Mouse (Mus musculus): ENCODE data around the gene Ccdc15. TPM values are rescaled to one million over a fixed set of nuclear protein-coding genes. Genes with fewer than 3 reads are reported as not detected.

Ccdc15 gene
- total RNA-seq (2014; rRNA removed) (1.9 and 2.1 TPM in 2 replicates), polyA plus RNA-seq (2012; rRNA removed) (0.35 and 0.59 TPM in 2 replicates)

DNA sequence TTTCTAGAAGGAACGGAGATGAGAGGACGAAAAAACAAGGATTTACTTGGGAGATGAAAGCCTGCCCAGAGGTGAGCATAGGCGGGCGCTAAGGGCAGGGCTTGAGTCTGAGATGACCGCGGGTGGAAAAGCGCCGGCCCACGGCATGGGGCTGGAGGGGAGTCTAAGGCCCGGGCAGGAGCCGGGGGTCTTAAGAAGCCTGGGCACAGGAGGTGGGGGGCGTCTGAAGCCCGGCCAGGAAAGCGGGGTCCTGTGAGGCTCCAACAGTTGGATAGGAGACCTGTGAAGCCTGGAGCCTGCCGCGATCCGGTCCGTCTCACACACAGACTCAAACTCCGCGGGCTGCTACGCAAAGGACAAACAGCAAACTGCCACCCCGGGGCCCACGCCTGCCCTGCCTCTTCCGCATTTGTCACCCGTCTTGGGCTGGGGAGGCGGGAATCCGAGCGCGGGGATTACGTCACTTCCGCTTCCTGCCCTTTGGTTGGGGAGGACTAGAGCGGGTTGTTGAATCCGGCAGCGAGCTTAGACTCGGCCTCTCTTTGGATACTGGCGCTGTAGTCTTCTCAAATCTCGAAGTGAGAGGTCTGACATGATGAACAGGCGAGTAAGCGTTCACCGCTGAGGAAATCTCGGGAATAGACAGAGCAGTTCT, at the start of gene Ccdc15:
Ccdc15 (minus strand) TSS at position 445 of the 655 bp plus-strand sequence.
- Histone ChIP-seq H3K9ac (ENCODE audit: low read depth, low read length) (peak within 1 kb of the TSS; percentile 83), H3K27ac (replicated peaks; ENCODE audit: insufficient read depth, low read depth, low read length) (peak within 1 kb of the TSS; percentile 64), H3K4me1 (ENCODE audit: control insufficient read depth, insufficient read depth, low read length) (peaks cover 6% of the 10 kb centered on the region), H3K79me2 (ENCODE audit: control insufficient read depth, insufficient read depth, low read length) (no peaks in the 10 kb centered on the region), H3K27me3 (ENCODE audit: control insufficient read depth, insufficient read depth, low read length) (no peaks in the 10 kb centered on the region), H3K36me3 (ENCODE audit: control insufficient read depth, insufficient read depth, low read length) (no peaks in the 10 kb centered on the region), H3K4me3 (ENCODE audit: insufficient read depth, low read depth, low read length) (peak within 1 kb of the TSS; percentile 68)
- TF ChIP-seq POLR2A (IDR thresholded peaks at IDR 0.05; ENCODE audit: extremely low read depth, insufficient read depth, low read length) = peak; percentile 81
- no peak for TF ChIP-seq CTCF (IDR thresholded peaks at IDR 0.05; ENCODE audit: low read depth, low read length)
- DNase-seq (ENCODE audit: extremely low read depth, low read depth, low spot score) = peak; percentile 89
- under 1% methylated on average over 41 of the region's 41 CpGs for WGBS

DNA sequence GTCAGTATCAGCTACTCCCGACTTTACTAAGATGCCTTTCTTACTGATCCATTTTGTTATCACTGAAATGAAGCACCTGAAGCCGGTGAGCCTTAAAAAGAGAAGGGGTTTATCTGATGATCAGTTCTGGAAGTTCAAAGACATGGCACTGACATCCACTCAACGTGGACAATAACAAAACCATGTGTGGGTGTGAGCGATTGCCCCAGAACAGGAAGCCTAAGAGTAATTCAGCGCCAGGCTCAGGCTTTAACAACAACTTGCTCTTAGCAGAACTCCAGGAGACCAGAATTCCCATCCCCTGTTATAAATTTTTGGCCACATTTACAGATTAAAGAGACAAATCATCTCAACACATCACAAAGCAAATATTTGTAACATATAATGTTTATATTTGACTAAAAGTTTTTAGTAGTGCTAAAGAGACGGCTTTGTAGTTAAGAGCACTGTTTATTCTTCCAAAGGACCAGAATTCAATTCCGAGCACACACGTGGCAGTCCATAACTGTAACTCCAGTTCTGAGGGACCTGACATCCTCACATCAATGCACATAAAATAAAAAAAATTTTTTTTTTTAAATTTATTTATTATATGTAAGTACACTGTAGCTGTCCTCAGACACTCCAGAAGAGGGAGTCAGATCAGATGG, 45.4 kb upstream of the Ccdc15 start:
- 74% methylated on average over 8 of the region's 8 CpGs for WGBS

DNA sequence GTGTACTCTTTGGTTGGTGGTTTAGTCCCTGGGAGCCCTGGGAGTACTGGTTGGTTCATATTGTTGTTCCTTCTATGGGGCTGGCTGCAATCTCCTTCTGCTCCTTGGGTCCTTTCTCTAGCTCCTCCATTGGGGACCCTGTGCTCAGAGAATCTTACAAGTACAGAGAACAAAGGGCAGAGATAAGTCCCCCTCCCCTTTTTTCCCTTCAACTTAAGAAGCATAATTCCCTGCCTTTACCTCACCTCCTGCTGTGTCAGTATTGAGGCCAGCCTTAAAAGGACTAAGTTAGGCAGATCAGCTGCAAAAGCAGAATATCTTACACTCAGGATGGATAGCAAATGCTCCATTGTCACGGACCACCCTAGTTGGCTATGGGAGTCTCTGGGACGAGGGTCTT, 43.8 kb upstream of the Ccdc15 start:
- TF ChIP-seq CTCF (IDR thresholded peaks at IDR 0.05; ENCODE audit: low read depth, low read length) (no peak), POLR2A (IDR thresholded peaks at IDR 0.05; ENCODE audit: extremely low read depth, insufficient read depth, low read length) (no peak)
- Histone ChIP-seq H3K27ac (replicated peaks; ENCODE audit: insufficient read depth, low read depth, low read length) (no peak overlapping the region), H3K79me2 (ENCODE audit: control insufficient read depth, insufficient read depth, low read length) (no peaks in the 10 kb centered on the region), H3K4me3 (ENCODE audit: insufficient read depth, low read depth, low read length) (no peak overlapping the region), H3K9ac (ENCODE audit: low read depth, low read length) (no peak overlapping the region), H3K27me3 (ENCODE audit: control insufficient read depth, insufficient read depth, low read length) (no peaks in the 10 kb centered on the region), H3K4me1 (ENCODE audit: control insufficient read depth, insufficient read depth, low read length) (no peaks in the 10 kb centered on the region), H3K36me3 (ENCODE audit: control insufficient read depth, insufficient read depth, low read length) (no peaks in the 10 kb centered on the region)
- whole genome bisulfite sequencing = 85% methylated on average over 2 of the region's 2 CpGs
- DNase-seq (ENCODE audit: extremely low read depth, low read depth, low spot score) = no peak

More for the DNA sequence above, 45.4 kb upstream of the Ccdc15 start:
- Histone ChIP-seq H3K9ac (ENCODE audit: low read depth, low read length) (no peak overlapping the region), H3K27ac (replicated peaks; ENCODE audit: insufficient read depth, low read depth, low read length) (no peak overlapping the region), H3K36me3 (ENCODE audit: control insufficient read depth, insufficient read depth, low read length) (no peaks in the 10 kb centered on the region), H3K4me3 (ENCODE audit: insufficient read depth, low read depth, low read length) (no peak overlapping the region), H3K4me1 (ENCODE audit: control insufficient read depth, insufficient read depth, low read length) (no peaks in the 10 kb centered on the region), H3K79me2 (ENCODE audit: control insufficient read depth, insufficient read depth, low read length) (no peaks in the 10 kb centered on the region), H3K27me3 (ENCODE audit: control insufficient read depth, insufficient read depth, low read length) (no peaks in the 10 kb centered on the region)
- TF ChIP-seq POLR2A (IDR thresholded peaks at IDR 0.05; ENCODE audit: extremely low read depth, insufficient read depth, low read length) (no peak), CTCF (IDR thresholded peaks at IDR 0.05; ENCODE audit: low read depth, low read length) (no peak)
- no peak for DNase-seq (ENCODE audit: extremely low read depth, low read depth, low spot score)

DNA sequence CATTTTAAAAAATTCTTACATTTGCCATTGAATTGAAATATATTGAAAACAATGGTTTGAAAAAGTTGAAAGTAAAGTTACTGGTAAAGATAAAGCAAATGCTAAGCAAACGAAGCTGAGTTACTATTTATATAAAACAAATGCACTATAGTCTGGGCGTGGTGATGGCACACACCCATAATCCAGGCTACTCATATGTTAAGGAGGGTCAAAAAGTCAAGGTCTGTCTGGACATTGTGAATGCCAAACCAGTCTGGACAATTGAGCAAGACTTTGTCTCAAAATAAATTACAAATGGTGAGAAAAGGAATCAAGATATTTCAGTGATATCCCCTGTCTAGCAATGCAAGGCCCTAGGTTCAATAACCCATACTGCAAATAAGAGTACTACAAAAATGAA, 42.7 kb upstream of the Ccdc15 start:
- no peak for DNase-seq (ENCODE audit: extremely low read depth, low read depth, low spot score)
- no peak overlapping the region for H3K27ac ChIP-seq (replicated peaks; ENCODE audit: insufficient read depth, low read depth, low read length)
- H3K79me2 ChIP-seq (ENCODE audit: control insufficient read depth, insufficient read depth, low read length) = no peaks in the 10 kb centered on the region
- WGBS = 76% methylated on average over 2 of the region's 2 CpGs
- H3K27me3 ChIP-seq (ENCODE audit: control insufficient read depth, insufficient read depth, low read length) = no peaks in the 10 kb centered on the region
- no peaks in the 10 kb centered on the region for H3K4me1 ChIP-seq (ENCODE audit: control insufficient read depth, insufficient read depth, low read length)
- H3K4me3 ChIP-seq (ENCODE audit: insufficient read depth, low read depth, low read length) = no peak overlapping the region
- no peak overlapping the region for H3K9ac ChIP-seq (ENCODE audit: low read depth, low read length)
- no peaks in the 10 kb centered on the region for H3K36me3 ChIP-seq (ENCODE audit: control insufficient read depth, insufficient read depth, low read length)
- no peak for TF ChIP-seq CTCF (IDR thresholded peaks at IDR 0.05; ENCODE audit: low read depth, low read length)
- TF ChIP-seq POLR2A (IDR thresholded peaks at IDR 0.05; ENCODE audit: extremely low read depth, insufficient read depth, low read length) = no peak

DNA sequence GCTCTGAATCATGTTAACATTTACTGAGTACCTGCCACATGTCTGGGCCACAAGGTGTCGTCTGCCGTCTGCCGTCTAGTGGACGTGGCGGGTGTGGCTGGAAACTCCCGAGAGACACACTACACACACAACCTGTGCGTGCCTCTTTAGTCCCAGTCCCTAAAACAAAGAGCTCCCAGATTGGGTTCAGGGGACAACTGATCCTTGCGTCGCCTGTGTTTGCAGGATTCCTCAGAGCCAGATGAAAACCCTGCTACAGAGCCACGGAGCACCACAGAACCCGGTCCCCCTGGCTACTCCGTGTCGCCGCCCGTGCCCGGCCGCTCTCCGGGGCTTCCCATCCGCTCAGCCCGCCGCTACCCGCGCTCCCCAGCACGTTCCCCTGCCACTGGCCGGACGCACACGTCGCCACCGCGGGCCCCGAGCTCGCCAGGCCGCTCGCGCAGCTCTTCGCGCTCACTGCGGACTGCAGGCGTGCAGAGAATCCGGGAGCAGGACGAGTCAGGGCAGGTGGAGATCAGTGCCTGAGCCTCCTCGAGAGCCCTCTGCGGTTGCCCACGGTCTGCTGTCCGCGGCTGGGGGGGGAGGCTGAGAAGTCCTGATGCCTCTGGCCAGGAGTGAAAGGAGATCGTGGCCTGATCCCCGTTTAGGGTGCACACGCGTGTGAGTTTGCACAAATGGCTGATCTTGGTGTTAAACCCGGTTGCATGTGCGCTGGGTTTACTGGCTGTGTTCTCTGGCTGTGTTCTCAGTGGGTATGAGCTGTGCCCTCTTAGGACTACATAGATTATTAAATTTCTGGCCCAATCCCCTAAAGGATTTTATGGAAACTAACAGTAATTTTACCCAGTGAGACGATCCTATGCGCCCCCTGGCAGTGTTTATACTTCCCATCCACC, 36.3 kb upstream of the Ccdc15 start:
- H3K9ac ChIP-seq (ENCODE audit: low read depth, low read length) = peak overlapping the region; percentile 32
- no peaks in the 10 kb centered on the region for H3K79me2 ChIP-seq (ENCODE audit: control insufficient read depth, insufficient read depth, low read length)
- H3K4me1 ChIP-seq (ENCODE audit: control insufficient read depth, insufficient read depth, low read length) = no peaks in the 10 kb centered on the region
- DNase-seq (ENCODE audit: extremely low read depth, low read depth, low spot score) = no peak
- no peaks in the 10 kb centered on the region for H3K36me3 ChIP-seq (ENCODE audit: control insufficient read depth, insufficient read depth, low read length)
- 7% methylated on average over 54 of the region's 54 CpGs for WGBS
- no peak overlapping the region for H3K27ac ChIP-seq (replicated peaks; ENCODE audit: insufficient read depth, low read depth, low read length)
- peak; percentile 60 for TF ChIP-seq CTCF (IDR thresholded peaks at IDR 0.05; ENCODE audit: low read depth, low read length)
- TF ChIP-seq POLR2A (IDR thresholded peaks at IDR 0.05; ENCODE audit: extremely low read depth, insufficient read depth, low read length) = no peak
- H3K27me3 ChIP-seq (ENCODE audit: control insufficient read depth, insufficient read depth, low read length) = peaks cover 6% of the 10 kb centered on the region
- peak overlapping the region; percentile 48 for H3K4me3 ChIP-seq (ENCODE audit: insufficient read depth, low read depth, low read length)

All from liver, adult 2 months (tissue).